Mouse (Mus musculus) frontal cortex, postnatal 14 days (tissue): ENCODE measurements around the gene Ube3b.

ENCODE experiments used
- DNase-seq, 2 experiments: peaks; one replicate each; pipeline ENCODE4 v3.0.0; 2022; ENCODE audit warnings: low spot score in 2 of 2

The Ube3b gene

DNA sequence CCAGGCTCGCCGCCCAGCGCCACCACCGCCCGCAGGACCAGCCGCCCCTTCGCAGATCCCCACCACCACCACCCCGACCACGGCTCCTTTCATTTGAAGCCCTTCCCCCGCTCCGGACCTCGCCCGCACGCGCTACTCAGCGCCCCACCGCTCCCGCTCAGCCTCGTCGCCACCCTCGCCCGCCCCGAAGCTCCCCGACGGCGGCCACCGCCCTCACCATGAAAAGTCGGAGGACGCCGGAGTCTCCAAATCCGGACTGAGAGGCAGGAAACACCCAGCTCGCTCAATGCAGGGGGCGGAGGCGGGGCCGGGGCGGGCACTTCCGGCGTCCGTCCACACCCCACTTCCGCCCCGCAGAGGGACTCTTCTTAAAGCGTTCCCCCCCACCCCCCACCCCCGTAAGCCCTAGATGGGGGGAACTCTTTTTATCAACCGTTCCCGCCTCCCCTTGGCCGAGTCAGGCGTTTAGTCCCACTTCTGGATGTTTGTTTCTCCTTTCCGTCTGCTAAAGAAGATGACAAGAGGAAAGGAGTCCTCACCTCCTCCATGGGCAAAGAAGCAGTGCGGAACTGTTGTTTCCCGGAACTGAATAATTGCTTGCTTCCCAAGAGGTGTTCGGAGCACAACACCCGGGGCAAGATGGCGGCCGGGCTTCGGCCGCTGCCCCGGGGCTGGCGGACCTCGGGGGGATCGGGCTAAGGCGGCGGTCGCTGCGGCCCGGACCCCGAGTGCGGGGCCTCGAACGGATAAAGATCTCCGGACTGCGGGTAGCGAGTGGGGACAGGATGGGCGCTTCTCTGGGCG, at the start of gene Ube3b, which contains the start of gene Kctd10:
Gene Ube3b (plus strand): TSS at position 399 of the 804 bp plus-strand sequence.
Gene Kctd10 (minus strand): TSS at position 300 of the 804 bp plus-strand sequence.
- peak; percentile 70 to 74 for DNase-seq

DNA sequence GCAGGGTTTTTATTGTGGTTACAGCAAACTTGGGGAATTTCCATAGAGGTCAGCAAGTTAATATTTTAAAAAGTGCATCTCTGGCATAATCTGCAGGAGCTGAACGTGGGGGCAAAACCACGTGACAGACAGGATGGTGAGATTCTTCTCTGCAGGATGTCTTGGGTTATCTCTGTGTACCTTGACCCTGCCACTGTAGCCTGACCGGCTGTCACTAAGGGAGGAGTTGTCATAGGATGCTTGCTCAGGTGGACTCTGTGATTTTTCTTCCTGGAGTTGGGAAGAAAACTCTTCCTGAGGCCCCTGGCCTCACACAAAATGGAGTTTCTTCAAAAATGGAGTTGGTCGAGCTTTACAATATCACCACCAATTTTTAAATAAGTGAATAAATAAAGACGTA, 37.4 kb upstream of the Ube3b start:
- DNase-seq, result no peak

DNA sequence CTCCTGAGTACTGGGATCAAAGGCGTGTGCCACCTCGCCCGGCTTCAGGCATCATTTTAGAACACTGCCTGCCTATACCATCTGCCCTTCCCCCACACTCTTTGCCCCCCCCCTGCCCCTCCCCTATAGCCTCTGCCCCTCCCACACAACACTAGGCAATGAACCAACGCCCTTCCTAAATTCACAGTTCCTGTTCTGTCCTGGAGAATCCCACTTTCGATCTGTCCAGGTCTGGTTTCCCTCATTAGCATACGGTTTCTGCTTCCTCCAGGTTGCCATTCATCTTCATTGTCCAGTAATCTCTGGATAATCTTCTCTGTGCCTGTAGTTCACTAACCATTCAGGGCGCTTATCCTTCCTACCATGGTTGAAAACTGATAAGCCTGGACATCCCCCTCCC, 36.8 kb upstream of the Ube3b start:
- no peak for DNase-seq

DNA sequence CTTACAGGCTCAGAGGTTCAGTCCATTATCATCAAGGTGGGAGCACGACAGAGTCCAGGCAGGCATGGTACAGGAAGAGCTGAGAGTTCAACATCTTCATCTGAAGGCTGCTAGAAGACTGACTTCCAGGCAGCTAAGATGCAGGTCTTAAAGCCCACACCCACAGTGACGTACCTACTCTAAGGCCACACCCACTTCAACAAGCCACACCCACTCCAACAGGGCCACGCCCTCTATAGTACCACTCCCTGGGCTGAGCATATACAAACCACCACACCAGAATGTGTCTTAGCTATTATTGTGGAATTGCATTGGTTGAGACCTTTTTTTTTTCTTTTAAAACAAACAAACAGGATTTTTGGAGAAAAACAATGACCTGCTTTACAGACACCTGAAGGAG, 34.9 kb upstream of the Ube3b start:
- no peak for DNase-seq

DNA sequence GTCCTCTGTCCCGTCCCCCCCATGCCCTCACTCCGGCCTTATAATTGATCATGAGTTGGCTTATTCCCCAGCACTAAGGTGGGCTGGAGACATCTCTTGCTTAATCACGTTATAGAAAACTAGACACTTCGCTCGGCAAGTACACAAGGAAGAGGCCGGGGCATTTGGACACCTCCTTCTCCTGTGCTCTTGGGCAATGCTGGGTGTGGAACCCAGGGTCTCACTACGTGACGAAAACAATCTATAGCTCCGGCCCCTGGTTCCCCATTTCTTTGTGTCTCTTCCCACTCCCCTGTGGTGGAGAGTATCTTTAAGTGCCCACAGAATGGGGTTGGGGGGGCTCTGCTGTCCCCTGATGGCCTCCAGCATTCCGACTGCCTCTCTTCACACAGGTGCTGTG, 33.4 kb upstream of the Ube3b start:
- DNase-seq, result no peak

DNA sequence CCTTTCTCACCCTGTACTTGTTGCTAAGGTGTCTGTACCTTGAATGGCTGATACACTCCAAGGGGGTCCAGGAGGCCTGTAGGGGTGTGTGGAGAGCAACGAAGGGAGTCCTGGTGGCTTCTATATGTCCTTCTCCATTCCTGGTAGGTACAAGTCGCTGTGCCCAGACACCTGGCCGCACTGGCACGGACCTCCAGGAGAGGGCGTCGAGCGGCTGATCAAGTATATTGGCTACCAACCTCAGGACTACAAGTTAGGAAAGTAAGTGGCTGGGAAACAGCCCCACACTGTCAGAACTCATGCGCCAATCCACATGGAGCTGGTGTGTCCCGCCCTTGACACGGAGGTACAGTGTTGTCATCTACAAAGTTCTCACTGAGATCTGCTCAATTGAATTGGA, 28.9 kb upstream of the Ube3b start:
- DNase-seq, result no peak

DNA sequence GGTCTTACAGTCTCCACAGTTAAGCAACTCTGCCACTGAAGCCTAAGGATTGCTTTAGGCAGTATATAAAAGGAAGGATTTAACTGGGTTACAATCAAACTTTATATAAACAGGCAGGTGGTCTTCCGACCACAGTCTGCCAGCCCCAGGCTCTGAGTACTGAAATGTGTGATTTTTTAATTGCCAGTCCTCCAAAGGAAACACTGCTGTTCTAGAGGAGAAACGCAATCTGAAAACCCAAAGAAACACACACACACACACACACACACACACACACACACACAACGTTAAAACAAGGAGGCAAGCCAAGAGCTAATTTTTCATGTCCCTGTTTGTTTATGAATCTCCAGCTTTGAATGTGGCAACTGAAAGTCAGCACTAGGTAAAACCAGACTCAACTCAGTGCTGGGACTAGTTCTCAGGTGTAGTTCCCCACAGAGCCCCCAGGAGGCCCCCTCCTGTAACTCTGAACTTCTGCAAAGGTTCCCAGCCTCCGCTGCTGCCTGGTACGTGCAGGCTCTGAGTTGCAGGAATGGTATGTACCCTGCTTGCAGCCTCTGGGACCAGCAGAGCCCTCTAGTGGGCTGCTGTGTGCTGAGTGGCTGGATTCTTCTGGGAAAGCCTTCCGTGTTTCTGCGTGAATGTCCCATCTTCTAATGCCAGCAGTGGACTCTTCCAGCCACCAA, 24.0 kb upstream of the Ube3b start:
- DNase-seq, result peak; percentile 60 to 67

DNA sequence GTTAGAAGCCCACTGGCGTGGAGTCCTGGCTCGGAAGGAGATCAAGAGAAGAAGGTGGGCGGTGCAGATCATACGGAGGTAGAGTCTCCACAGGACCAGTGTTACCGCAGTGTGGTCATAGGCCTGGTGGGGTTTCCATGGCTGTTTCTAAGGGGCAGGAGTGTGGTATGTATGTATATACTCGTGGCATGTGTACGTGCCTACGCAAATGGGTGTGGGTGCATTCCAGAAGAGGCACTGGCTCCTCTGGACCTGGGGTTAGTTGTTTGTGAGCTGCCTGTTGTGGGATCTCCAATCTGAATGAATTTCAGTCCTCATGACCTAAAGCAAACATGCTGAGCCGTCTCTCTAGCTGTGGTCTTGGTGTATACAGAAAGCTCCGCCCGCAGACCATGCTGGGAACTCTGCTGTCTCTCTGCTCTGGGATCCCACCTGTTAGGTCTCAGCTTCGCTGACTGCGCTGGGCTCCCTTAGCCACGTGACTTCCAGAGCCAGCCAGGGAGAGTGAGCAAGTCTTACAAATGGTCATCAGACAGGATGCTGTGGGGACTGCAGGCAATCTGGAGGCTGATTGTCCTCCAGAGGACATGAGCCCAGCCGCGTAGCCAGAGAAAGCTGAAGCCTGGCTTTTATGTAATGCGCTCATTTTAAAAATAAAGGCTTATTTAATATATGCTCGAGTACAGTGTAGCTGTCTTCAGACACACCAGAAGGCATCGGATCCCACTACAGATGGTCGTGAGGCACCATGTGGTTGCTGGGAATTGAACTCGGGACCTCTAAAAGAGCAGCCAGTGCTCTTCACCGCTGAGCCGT, 23.3 kb upstream of the Ube3b start:
- DNase-seq, result peak in 1 of 2 experiments; percentile 38

DNA sequence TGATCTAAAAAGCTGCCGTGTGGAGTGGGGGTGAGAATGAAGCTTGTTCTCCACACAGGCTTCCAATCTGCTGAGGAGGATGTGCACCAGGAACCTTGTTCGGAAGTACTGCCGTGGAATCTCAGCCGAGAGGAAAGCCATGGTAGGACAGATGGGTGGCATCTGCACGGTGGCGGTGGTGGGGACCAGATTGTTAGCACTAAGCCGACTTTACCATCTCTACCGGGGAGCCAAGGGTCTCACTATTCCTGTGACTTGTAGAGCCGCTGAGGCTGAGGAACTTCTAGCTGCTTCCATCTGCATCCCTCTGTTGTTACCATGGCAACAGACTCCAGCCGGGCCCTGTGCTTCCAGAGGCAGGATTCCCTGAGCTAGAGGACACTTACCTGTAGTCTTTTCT, 21.6 kb upstream of the Ube3b start:
- DNase-seq, result peak in 1 of 2 experiments; percentile 43

DNA sequence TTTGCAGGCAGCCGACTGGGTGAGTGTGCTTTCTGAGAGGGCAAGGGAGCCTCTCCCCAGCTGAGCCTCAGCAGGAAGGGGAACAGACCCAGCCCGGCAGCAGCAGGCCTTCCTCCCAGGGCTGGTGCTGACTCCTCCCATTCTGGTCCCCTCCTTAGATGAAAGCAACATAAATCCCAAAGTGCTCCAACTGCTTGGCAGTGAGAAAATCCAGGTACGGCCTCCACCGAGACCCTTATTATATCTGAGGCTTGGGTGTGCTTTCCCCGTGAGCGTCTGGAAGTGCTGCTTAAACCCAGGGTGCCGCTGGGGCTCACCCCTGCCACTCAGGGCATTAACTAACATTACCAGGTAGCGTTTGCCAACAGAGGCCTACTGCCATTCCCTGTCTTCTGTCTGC, 20.8 kb upstream of the Ube3b start:
- DNase-seq, result no peak

DNA sequence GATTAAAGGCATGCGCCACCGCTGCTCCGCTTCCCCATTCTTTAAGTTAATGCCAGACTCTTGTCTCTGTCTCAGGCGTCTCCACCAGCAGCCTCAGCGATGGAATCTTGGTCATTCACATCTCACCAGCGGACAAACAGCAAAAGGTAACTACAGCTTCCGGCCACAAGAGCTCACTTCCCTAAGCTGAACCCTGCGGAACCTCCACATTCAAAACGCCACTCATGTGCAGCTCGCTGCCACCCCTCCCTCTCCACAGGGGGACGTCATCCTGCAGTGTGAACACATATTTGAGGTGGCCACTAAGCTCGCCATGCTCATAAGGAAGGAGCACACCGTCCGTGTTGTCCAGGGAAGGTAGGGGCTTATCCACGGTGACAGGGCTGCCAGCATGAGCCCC, 19.4 kb upstream of the Ube3b start:
- no peak for DNase-seq

DNA sequence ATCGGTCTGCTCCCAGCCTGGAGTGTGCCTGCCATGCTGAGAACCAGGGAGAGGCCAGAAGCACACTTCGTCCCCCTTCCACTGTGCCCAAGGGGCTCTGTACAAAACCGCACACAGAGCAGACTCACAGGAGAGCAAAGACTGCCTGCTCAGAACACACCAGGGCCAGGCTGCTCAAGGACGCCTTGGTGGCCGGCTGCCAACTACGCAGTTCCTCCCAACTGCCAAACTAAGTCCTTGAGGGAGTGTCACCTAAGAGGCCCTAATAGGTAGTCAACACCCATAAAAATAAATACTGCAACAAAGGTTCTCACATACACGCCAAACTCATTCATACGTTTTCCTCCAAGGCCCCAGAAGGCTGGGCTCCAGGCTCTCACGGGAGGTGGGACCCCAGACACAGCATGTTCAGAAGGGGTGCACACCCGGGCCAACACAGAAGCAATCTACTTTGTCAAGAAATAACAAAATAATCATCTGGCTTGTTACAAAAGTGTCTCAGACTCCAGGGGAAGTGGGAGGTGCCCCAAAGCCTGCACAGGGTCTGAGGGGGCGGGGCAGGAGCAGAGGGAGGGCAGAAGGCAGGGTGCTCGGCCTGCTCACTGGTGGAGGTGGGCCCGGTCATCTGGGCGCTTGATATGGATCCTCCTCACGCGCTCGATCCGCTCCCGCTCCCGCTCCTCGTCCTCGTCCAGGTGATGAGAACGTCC, 15.2 kb upstream of the Ube3b start:
- DNase-seq, result no peak

DNA sequence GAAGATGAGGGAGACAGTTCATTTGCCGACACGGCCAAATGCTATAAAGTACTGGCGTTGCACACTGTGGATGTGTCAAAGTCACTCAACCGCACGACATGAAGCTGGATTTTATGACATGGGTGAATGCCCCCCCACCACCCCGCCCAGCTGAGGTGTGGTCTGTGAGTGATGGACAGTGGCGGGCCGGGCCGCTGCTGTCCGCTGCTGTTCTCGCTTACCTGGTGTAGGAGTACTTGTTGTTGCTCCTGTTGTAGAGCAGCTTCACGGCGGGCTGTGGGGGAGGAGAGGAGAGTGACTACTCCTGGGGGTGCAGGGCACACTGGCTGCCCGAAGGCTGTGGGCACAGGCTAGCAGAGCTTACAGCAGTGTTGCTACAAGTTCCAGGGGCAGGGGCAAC, 12.3 kb upstream of the Ube3b start:
- DNase-seq, result no peak

DNA sequence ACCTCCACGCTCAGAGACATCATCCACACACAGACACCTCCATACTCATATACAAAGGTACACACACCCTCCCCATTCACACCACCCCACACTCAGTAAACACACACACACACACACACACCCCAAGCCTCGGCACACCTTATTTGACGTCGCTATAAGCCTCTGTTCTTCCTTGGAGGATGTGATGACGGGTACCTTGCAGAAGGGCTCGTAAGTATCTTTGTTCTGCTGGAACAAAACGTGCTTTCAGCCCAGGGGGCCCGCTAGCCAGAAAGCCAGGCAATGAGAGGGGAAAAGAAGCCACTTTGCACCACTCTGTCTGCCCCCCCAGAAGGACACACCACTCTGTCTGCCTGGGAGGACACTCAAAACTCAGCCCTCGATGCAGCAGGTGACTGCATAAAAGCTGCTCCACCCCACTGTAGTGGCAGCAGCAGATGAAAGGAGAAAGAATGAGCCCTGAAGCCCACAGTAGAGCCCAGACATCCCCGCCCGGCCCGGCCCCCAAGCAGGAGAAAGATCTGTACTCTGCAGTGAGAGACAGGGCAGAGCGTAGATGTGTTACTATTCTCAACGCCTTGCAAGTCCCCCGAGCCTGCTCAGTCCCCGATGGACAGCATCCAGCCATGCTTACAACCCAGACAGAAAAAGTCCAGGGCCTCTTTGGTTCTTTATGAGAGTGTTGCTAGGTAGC, 11.5 kb upstream of the Ube3b start:
- DNase-seq, result no peak

DNA sequence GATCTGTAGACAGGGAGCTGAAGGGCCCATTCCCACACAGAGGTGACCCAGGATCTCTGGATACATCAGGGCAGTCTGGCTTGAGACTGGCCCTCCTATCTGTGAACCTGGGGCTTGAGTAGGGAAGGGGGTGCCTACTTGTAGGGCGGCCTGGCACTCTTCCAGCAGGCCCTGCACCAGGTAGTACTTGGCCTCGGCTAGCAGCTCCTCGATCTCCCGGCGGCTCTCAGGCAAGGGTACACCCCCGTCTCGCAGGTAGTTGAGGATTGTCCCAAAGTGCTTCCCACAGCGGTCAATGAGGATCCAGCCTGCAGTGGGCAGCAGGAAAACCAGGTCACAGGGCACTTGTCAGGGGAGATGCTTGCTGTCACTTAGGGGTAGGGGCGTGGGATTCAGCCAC, 10.5 kb upstream of the Ube3b start:
- DNase-seq, result no peak

DNA sequence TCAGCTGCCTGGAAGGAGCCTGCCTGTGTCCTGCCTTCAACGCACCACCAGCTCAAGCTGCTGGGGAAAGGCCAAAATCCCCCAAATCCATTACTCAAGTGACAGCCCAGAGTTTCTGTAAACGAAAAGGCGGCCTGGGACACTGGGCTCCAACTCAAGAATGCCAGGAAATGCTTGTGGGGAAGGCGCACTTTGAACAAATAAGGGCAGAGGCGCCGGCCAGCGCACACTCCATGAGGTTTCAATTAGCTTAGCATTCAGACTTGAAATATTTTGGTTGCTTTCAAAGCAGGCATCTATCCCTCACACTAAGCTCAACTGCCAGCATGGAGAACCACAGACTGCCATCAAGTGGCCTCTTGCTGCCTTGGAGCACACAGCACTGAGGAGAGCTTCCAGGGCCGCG, 10.0 kb upstream of the Ube3b start:
- no peak for DNase-seq

DNA sequence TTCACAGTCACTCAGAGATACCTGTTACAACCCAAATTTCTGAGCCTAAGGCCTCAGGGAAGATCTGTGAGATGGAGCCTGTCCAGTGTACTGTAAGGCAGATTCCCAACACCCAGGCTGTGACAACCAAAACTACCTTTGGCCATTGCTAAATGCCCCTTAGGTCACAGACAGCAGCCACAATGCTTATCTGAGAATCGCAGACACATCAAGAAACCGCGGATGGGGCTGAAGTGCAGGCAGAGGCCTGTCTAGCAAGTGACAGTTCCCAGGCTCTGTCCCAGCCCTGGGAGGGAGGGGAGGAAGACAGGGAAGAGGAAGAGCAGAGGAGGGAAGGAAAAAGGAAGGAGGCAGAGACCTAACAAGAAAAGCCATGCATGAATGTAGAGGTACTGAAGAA, 9.1 kb upstream of the Ube3b start:
- no peak for DNase-seq

DNA sequence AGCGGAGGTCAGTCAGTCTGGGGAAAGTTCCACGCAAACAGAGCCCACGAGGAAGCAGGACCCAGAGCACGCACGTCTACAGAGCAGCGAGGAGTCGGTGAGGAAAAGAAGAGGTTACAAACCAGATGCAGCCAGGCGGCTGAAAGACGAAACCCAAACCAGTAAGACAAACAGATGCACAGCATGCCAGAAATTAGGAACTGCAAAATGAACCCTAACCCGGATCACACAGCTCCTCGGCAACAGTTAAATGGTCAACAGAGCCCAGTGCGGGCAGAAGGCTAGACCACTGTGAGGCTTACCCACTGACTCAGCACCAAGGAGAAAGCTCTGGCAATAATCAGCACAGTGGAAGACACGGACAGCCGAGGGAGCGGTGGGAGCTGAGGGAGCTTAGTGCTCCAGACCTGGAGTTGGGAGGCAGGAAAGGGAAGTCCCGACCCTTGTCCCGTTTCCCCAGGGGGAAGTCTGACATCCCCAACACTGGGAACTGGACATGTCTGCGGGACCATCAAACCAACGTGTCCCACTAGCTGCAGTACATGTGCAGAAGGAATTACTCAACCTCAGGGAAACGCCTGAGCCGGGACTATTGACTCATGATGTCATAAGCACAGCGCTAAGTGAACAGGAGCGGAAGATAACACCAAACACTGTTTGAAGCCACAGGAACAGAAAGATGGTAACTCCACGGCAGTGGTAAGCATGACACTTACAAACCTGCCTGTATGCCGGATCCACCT, 8.5 kb upstream of the Ube3b start:
- DNase-seq, result no peak

DNA sequence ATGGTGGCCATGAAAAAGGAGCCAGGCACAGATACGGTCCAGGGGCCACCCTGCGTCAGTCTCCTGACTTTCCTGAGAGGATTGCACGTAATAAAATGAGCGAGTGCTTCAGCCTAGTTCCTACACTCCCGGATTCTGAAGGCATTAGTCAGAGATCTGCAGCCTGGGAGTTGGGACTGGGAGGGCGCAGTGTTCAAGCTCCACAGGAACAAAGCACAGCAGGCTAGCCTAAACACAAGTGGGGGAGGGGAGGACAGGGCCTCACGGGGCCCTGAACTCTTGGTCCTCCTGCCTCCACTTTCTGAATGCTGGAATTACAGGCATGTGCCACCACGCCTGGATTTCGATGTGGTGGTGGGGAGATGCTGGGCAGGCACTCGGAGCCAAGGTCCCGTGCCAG, 7.8 kb upstream of the Ube3b start:
- DNase-seq, result no peak

DNA sequence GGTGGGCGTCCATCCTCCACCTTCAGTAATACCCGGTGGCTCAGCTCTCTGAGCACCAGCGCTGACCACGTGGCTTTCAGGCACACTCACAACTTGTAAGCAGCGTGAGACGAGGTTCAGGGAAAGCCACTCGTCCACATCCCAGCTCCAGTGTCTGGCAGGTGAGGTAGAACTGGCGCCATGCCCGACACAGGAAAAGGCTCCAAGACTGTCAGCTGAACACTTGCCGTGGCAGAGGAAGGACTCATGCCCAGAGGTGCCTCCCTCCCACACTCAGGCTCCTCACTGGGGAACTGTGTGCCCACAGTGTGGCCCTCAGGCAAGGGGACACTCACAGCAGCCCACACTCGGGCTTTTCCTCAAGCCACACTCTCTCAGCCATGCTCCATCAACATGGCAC, 7.2 kb upstream of the Ube3b start:
- DNase-seq, result no peak

DNA sequence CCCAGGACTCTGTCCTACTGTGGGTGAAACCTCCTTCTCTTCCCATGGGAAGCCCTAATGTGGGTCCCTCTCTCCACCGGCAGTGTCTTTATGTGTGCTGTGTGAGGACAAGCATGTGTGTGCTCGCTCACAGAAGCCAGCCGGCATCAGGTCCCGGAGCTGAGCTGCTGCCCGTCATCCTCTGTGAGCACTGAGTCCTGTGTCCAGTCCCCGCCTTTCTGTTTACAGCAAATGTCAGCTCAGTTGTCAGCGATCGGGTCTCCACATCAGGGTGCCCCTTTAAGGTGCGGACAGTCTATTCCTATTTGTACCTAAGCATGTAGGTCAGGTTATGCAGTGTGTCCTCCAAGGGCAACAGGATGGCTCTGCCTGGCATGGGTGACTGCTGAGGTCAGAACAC, 6.8 kb upstream of the Ube3b start:
- DNase-seq, result no peak
